Mouse (Mus musculus) thymus, adult 2 months (tissue): ENCODE data around the gene Caprin1.

Experiments
- CTCF ChIP-seq: fragments of 200-500 bp; IDR thresholded peaks from 2 replicates; pipeline ENCODE4 v1.5.1; 2012; ENCODE audit warnings: mild to moderate bottlenecking, control low read depth, low read length, moderate library complexity, borderline replicate concordance; ENCODE audit not compliant: control insufficient read depth, poor library complexity, insufficient read depth; ENCODE audit errors: extremely low read depth
- POLR2A ChIP-seq: fragments of 200-500 bp; IDR thresholded peaks from 2 replicates; pipeline ENCODE4 v1.6.1; 2012; ENCODE audit warnings: mild to moderate bottlenecking, low read length, control low read depth, moderate library complexity; ENCODE audit not compliant: control insufficient read depth, poor library complexity, insufficient read depth; ENCODE audit errors: extremely low read depth

GRCm38 (mm10) chr2:103796211-103796860 is 1.1 kb downstream of the Caprin1 start:
- TF ChIP-seq CTCF = peak; percentile 10; the same call in 1 of the 2 replicates
- 0 out of 2 replicates have a peak, but pooled peaks have one; percentile 10 for TF ChIP-seq POLR2A
